Comparison of ENCODE assay signal across 15 mouse cellular contexts in genomic region chr1:186434782-186435181, GRCm38 (mm10).
A peak's percentile ranks its signal among the peaks of the same experiment; 100 is the strongest.
DNase-seq lines count a peak whose midpoint lies in the region; ATAC-seq and TF ChIP-seq lines count a peak whose summit lies in the region.
"Had no signal": no experiment of that assay in that cellular context is flagged by ENCODE, and none has a peak within 500 bp of the region (broad histone marks: within the 10 kb centered on the region; RNA-seq: fewer than 3 reads in every experiment).

No protein-coding gene starts in this region.

- no peaks in the 10 kb centered on the region for H3K27me3 ChIP-seq in heart, embryonic 10.5 days (ENCODE audit: insufficient read depth, poor library complexity, severe bottlenecking)
- H3K27me3 ChIP-seq in heart, adult 2 months (ENCODE audit: control insufficient read depth, insufficient read depth, low read length) = 0 out of 2 replicates have a peak, but pooled peaks cover 1% of the 10 kb centered on the region
- H3K27me3 ChIP-seq in kidney, embryonic 15.5 days = no peaks in the 10 kb centered on the region
- no peaks in the 10 kb centered on the region for H3K27me3 ChIP-seq in cerebellum, adult 2 months (ENCODE audit: control insufficient read depth, insufficient read depth, low read length)
- H3K27me3 ChIP-seq: intestine, embryonic 15.5 days; liver, embryonic 15.5 days had no signal

- H3K36me3 ChIP-seq in heart, embryonic 10.5 days = no peaks in the 10 kb centered on the region
- H3K36me3 ChIP-seq in heart, adult 2 months (ENCODE audit: control insufficient read depth, insufficient read depth, low read length) = no peaks in the 10 kb centered on the region
- no peaks in the 10 kb centered on the region for H3K36me3 ChIP-seq in kidney, embryonic 15.5 days
- H3K36me3 ChIP-seq: intestine, embryonic 15.5 days; liver, embryonic 15.5 days had no signal

- 43% methylated on average over 9 of the region's 9 CpGs for WGBS in heart, embryonic 10.5 days
- WGBS in heart, adult 2 months = 37% methylated on average over 9 of the region's 9 CpGs
- 9% methylated on average over 9 of the region's 9 CpGs for WGBS in kidney, embryonic 15.5 days
- WGBS in cerebellum, adult 2 months = 50% methylated on average over 9 of the region's 9 CpGs

- H3K4me2 ChIP-seq in kidney, embryonic 15.5 days = peak overlapping the region; percentile 20; the same call in 1 of the 2 replicates
- H3K4me2 ChIP-seq: intestine, embryonic 15.5 days; liver, embryonic 15.5 days had no signal

- TF ChIP-seq POLR2A in heart, adult 2 months (IDR thresholded peaks at IDR 0.05; ENCODE audit: insufficient read depth, low read depth, low read length) = no peak
- no peak for TF ChIP-seq POLR2A in cerebellum, adult 2 months (IDR thresholded peaks at IDR 0.05; ENCODE audit: borderline replicate concordance, insufficient read depth, low read length)

- no peak overlapping the region for H3K9ac ChIP-seq in heart, adult 2 months (ENCODE audit: low read depth, low read length)
- no peak overlapping the region for H3K9ac ChIP-seq in kidney, embryonic 15.5 days
- H3K9ac ChIP-seq: intestine, embryonic 15.5 days; liver, embryonic 15.5 days had no signal

- no peak for TF ChIP-seq EP300 in heart, adult 2 months (IDR thresholded peaks at IDR 0.05; ENCODE audit: insufficient read depth, low read depth, low read length)

- H3K27ac ChIP-seq in heart, embryonic 10.5 days = 0 out of 2 replicates have a peak overlapping the region, but pooled peaks have one; percentile 48
- H3K27ac ChIP-seq in heart, adult 2 months = no peak overlapping the region
- no peak overlapping the region for H3K27ac ChIP-seq in kidney, embryonic 15.5 days
- H3K27ac ChIP-seq in cerebellum, adult 2 months (ENCODE audit: insufficient read depth, low read length) = no peak overlapping the region
- H3K27ac ChIP-seq: intestine, embryonic 15.5 days; liver, embryonic 15.5 days; macrophage had no signal

- H3K9me3 ChIP-seq in heart, embryonic 10.5 days = no peaks in the 10 kb centered on the region
- H3K9me3 ChIP-seq in kidney, embryonic 15.5 days (replicated peaks) = no peaks in the 10 kb centered on the region
- H3K9me3 ChIP-seq: intestine, embryonic 15.5 days; liver, embryonic 15.5 days had no signal

- peaks cover 17% of the 10 kb centered on the region for H3K4me1 ChIP-seq in heart, embryonic 10.5 days
- peaks cover 1% of the 10 kb centered on the region for H3K4me1 ChIP-seq in heart, adult 2 months (ENCODE audit: control insufficient read depth, insufficient read depth, low read length)
- peaks cover 29% of the 10 kb centered on the region for H3K4me1 ChIP-seq in kidney, embryonic 15.5 days
- H3K4me1 ChIP-seq in cerebellum, adult 2 months (ENCODE audit: control insufficient read depth, insufficient read depth, low read length) = no peaks in the 10 kb centered on the region
- H3K4me1 ChIP-seq: intestine, embryonic 15.5 days; liver, embryonic 15.5 days had no signal

- TF ChIP-seq CTCF in heart, adult 2 months (IDR thresholded peaks at IDR 0.05) = no peak
- no peak for TF ChIP-seq CTCF in cerebellum, adult 2 months (IDR thresholded peaks at IDR 0.05; ENCODE audit: borderline replicate concordance, insufficient read depth, low read depth, low read length)

- no peaks in the 10 kb centered on the region for H3K79me2 ChIP-seq in heart, adult 2 months (replicated peaks; ENCODE audit: control insufficient read depth, insufficient read depth, low read length)

- ATAC-seq in kidney, embryonic 15.5 days (replicated peaks; ENCODE audit: low FRiP score) = peak; percentile 65; the same call in 1 of the 2 replicates
- ATAC-seq: intestine, embryonic 15.5 days had no signal

- intact Hi-C loops in heart, adult 2 months (cut with DNase I) = no loop called here

- no peak for DNase-seq in heart, embryonic 10.5 days (ENCODE audit: low spot score)
- no peak for DNase-seq in heart, adult 2 months
- no peak for DNase-seq in kidney, postnatal 10 days
- DNase-seq in retina, postnatal 1 day = peak; percentile 59
- DNase-seq in retina, embryonic 14.5 days (ENCODE audit: low spot score) = no peak
- peak; percentile 47 for DNase-seq in telencephalon, adult 2 months (ENCODE audit: low read depth, low spot score)
- no peak for DNase-seq in cerebellum, adult 2 months
- DNase-seq: adrenal gland, postnatal 14 days; B cell, adult 2 months; gastrocnemius, postnatal 14 days; thymus, postnatal 14 days had no signal

- no peak overlapping the region for H3K4me3 ChIP-seq in heart, embryonic 10.5 days
- no peak overlapping the region for H3K4me3 ChIP-seq in heart, adult 2 months
- H3K4me3 ChIP-seq in kidney, embryonic 15.5 days (replicated peaks) = no peak overlapping the region
- no peak overlapping the region for H3K4me3 ChIP-seq in cerebellum, adult 2 months (replicated peaks; ENCODE audit: insufficient read depth, low read depth, low read length)
- H3K4me3 ChIP-seq: intestine, embryonic 15.5 days; liver, embryonic 15.5 days had no signal

Comparison
In these comparisons a context has a peak if more than half of its experiments do, and no peak if none do; other contexts are left out.
1. DNase-seq: peak in retina, postnatal 1 day (single experiment) and telencephalon, adult 2 months (single experiment); none in heart, embryonic 10.5 days (single experiment), heart, adult 2 months (0 of 2), kidney, postnatal 10 days (single experiment), retina, embryonic 14.5 days (single experiment) and cerebellum, adult 2 months (0 of 2).